16 mouse cellular contexts compared by ENCODE assay signal in the genomic region with DNA sequence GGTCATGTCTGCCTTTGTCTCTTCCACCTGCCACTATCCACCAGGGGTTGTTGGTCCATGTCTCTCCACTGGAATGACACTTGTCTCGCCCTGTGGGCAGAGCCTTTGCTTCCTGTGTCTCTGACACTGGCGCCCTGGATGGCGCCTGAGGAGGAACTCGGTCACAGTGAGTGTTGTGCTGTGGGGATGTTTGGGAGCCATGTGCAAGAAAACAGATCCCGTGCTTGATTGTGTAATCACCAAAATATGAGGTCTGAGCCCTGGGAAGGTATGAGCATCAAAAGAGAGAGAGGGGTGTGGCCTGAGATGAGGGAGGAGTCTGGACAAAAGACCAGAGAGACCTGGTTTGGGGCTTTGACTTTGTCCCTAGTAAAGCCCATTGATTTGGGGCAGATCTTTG.
DNase-seq lines count a peak whose midpoint lies in the region; ATAC-seq and TF ChIP-seq lines count a peak whose summit lies in the region.
"Had no signal": no experiment of that assay in that cellular context is flagged by ENCODE, and none has a peak within 500 bp of the region (broad histone marks: within the 10 kb centered on the region; RNA-seq: fewer than 3 reads in every experiment).

No protein-coding gene starts in this region.

- no peak for TF ChIP-seq POLR2A in small intestine, adult 2 months (IDR thresholded peaks at IDR 0.05; ENCODE audit: low read depth, low read length)

- 78% methylated on average over 5 of the region's 5 CpGs for WGBS in intestine, embryonic 15.5 days
- WGBS in intestine, postnatal 0 days = 69% methylated on average over 5 of the region's 5 CpGs
- 49% methylated on average over 5 of the region's 5 CpGs for WGBS in liver, embryonic 12.5 days (ENCODE audit: insufficient replicate concordance)
- 48% methylated on average over 5 of the region's 5 CpGs for WGBS in small intestine, adult 2 months

- no peaks in the 10 kb centered on the region for H3K27me3 ChIP-seq in intestine, embryonic 15.5 days (replicated peaks)
- H3K27me3 ChIP-seq in intestine, postnatal 0 days (replicated peaks; ENCODE audit: control insufficient read depth, insufficient read depth, low read length) = no peaks in the 10 kb centered on the region
- no peaks in the 10 kb centered on the region for H3K27me3 ChIP-seq in liver, embryonic 12.5 days (replicated peaks)
- no peaks in the 10 kb centered on the region for H3K27me3 ChIP-seq in small intestine, adult 2 months (ENCODE audit: control insufficient read depth, insufficient read depth, low read length)
- H3K27me3 ChIP-seq: heart, embryonic 13.5 days; lung, embryonic 15.5 days; midbrain, embryonic 15.5 days; neural tube, embryonic 13.5 days had no signal

- peak; percentile 9 for DNase-seq in NIH3T3 (ENCODE audit: low read depth)
- no peak for DNase-seq in layer of hippocampus, postnatal 36 days
- DNase-seq in layer of hippocampus, adult 18-20 months (ENCODE audit: low spot score in 2 of 2) = no peak
- DNase-seq: adrenal gland, postnatal 25 days; cerebellum, postnatal 36 days; layer of hippocampus, adult 9-11 months; thymus, postnatal 36 days had no signal

- H3K4me3 ChIP-seq in intestine, embryonic 15.5 days (replicated peaks) = no peak overlapping the region
- no peak overlapping the region for H3K4me3 ChIP-seq in intestine, postnatal 0 days (ENCODE audit: low read depth, low read length)
- no peak overlapping the region for H3K4me3 ChIP-seq in liver, embryonic 12.5 days
- H3K4me3 ChIP-seq in small intestine, adult 2 months (ENCODE audit: low read depth, low read length) = no peak overlapping the region
- H3K4me3 ChIP-seq: heart, embryonic 13.5 days; lung, embryonic 15.5 days; midbrain, embryonic 15.5 days; neural tube, embryonic 13.5 days had no signal

- peak; percentile 29 for ATAC-seq in intestine, embryonic 15.5 days
- ATAC-seq in intestine, postnatal 0 days = no peak
- ATAC-seq in liver, embryonic 12.5 days = peak; percentile 28; the same call in 1 of the 2 replicates
- ATAC-seq: midbrain, embryonic 15.5 days had no signal

- no peaks in the 10 kb centered on the region for H3K9me3 ChIP-seq in intestine, embryonic 15.5 days
- H3K9me3 ChIP-seq in intestine, postnatal 0 days (ENCODE audit: control insufficient read depth) = no peaks in the 10 kb centered on the region
- H3K9me3 ChIP-seq in liver, embryonic 12.5 days (replicated peaks) = no peaks in the 10 kb centered on the region
- H3K9me3 ChIP-seq: heart, embryonic 13.5 days; lung, embryonic 15.5 days; midbrain, embryonic 15.5 days; neural tube, embryonic 13.5 days had no signal

- no peak overlapping the region for H3K27ac ChIP-seq in intestine, embryonic 15.5 days
- no peak overlapping the region for H3K27ac ChIP-seq in intestine, postnatal 0 days (ENCODE audit: low read depth, low read length)
- peak overlapping the region; percentile 64 for H3K27ac ChIP-seq in liver, embryonic 12.5 days
- H3K27ac ChIP-seq in small intestine, adult 2 months (ENCODE audit: insufficient read depth, low read depth, low read length) = peak overlapping the region; percentile 54
- H3K27ac ChIP-seq: heart, embryonic 13.5 days; lung, embryonic 15.5 days; midbrain, embryonic 15.5 days; neural tube, embryonic 13.5 days had no signal

- peaks cover 11% of the 10 kb centered on the region for H3K4me1 ChIP-seq in intestine, embryonic 15.5 days (replicated peaks)
- no peaks in the 10 kb centered on the region for H3K4me1 ChIP-seq in intestine, postnatal 0 days (replicated peaks; ENCODE audit: control insufficient read depth, insufficient read depth, low read length)
- H3K4me1 ChIP-seq in liver, embryonic 12.5 days = peaks cover 45% of the 10 kb centered on the region
- peaks cover 38% of the 10 kb centered on the region for H3K4me1 ChIP-seq in small intestine, adult 2 months (ENCODE audit: control insufficient read depth, insufficient read depth, insufficient read length, low read length)

- H3K9ac ChIP-seq in intestine, embryonic 15.5 days = no peak overlapping the region
- H3K9ac ChIP-seq in intestine, postnatal 0 days (ENCODE audit: low read depth, low read length) = no peak overlapping the region
- H3K9ac ChIP-seq in liver, embryonic 12.5 days = no peak overlapping the region
- H3K9ac ChIP-seq: heart, embryonic 13.5 days; lung, embryonic 15.5 days; midbrain, embryonic 15.5 days; neural tube, embryonic 13.5 days had no signal

- H3K4me2 ChIP-seq in intestine, embryonic 15.5 days (replicated peaks) = no peak overlapping the region
- H3K4me2 ChIP-seq in intestine, postnatal 0 days (replicated peaks; ENCODE audit: low read depth) = no peak overlapping the region
- peak overlapping the region; percentile 49 for H3K4me2 ChIP-seq in liver, embryonic 12.5 days
- H3K4me2 ChIP-seq: heart, embryonic 13.5 days; lung, embryonic 15.5 days; midbrain, embryonic 15.5 days; neural tube, embryonic 13.5 days had no signal

- no peaks in the 10 kb centered on the region for H3K36me3 ChIP-seq in intestine, embryonic 15.5 days
- no peaks in the 10 kb centered on the region for H3K36me3 ChIP-seq in intestine, postnatal 0 days (ENCODE audit: control insufficient read depth, insufficient read depth)
- H3K36me3 ChIP-seq in liver, embryonic 12.5 days = no peaks in the 10 kb centered on the region
- no peaks in the 10 kb centered on the region for H3K36me3 ChIP-seq in small intestine, adult 2 months (ENCODE audit: control insufficient read depth, insufficient read depth, low read length)
- H3K36me3 ChIP-seq: G1E; heart, embryonic 13.5 days; lung, embryonic 15.5 days; midbrain, embryonic 15.5 days had no signal

- no peak for TF ChIP-seq CTCF in intestine, postnatal 0 days (IDR thresholded peaks at IDR 0.05; ENCODE audit: low read depth)
- no peak for TF ChIP-seq CTCF in small intestine, adult 2 months (IDR thresholded peaks at IDR 0.05; ENCODE audit: extremely low read depth, insufficient read length, insufficient replicate concordance, low read depth, low read length)

Comparison
In these comparisons a context has a peak if more than half of its experiments do, and no peak if none do; other contexts are left out.
1. H3K27ac ChIP-seq: peak in liver, embryonic 12.5 days (single experiment) and small intestine, adult 2 months (single experiment); none in intestine, embryonic 15.5 days (single experiment) and intestine, postnatal 0 days (single experiment).